In genomic region chr16:33751152-33751551, GRCm38 (mm10) we compare ENCODE assay signal across 9 mouse cellular contexts. TPM values are rescaled to one million over a fixed set of nuclear protein-coding genes. Genes with fewer than 3 reads are reported as not detected.
DNase-seq lines count a peak whose midpoint lies in the region; ATAC-seq and TF ChIP-seq lines count a peak whose summit lies in the region.
"Had no signal": no experiment of that assay in that cellular context is flagged by ENCODE, and none has a peak within 500 bp of the region (broad histone marks: within the 10 kb centered on the region; RNA-seq: fewer than 3 reads in every experiment).

No protein-coding gene starts in this region.

- no peaks in the 10 kb centered on the region for H3K27me3 ChIP-seq in kidney, embryonic 15.5 days
- no peaks in the 10 kb centered on the region for H3K27me3 ChIP-seq in limb, embryonic 15.5 days
- H3K27me3 ChIP-seq in stomach, embryonic 15.5 days (replicated peaks): no peaks in the 10 kb centered on the region
- H3K27me3 ChIP-seq in hindbrain, embryonic 16.5 days (replicated peaks; ENCODE audit: control insufficient read depth, insufficient read depth, low read length): no peaks in the 10 kb centered on the region
- H3K27me3 ChIP-seq: Patski had no signal

- H3K9ac ChIP-seq in kidney, embryonic 15.5 days: no peak overlapping the region
- H3K9ac ChIP-seq in limb, embryonic 15.5 days: no peak overlapping the region
- no peak overlapping the region for H3K9ac ChIP-seq in stomach, embryonic 15.5 days
- H3K9ac ChIP-seq in hindbrain, embryonic 16.5 days (ENCODE audit: low read depth, low read length): no peak overlapping the region

- no peaks in the 10 kb centered on the region for H3K9me3 ChIP-seq in kidney, embryonic 15.5 days (replicated peaks)
- no peaks in the 10 kb centered on the region for H3K9me3 ChIP-seq in limb, embryonic 15.5 days
- no peaks in the 10 kb centered on the region for H3K9me3 ChIP-seq in stomach, embryonic 15.5 days
- no peaks in the 10 kb centered on the region for H3K9me3 ChIP-seq in hindbrain, embryonic 16.5 days (ENCODE audit: control insufficient read depth, low read length)

- H3K27ac ChIP-seq in kidney, embryonic 15.5 days: no peak overlapping the region
- H3K27ac ChIP-seq in bone marrow macrophage, adult 2 months (ENCODE audit: insufficient read depth, low read depth, low read length): peak overlapping the region; percentile 79
- H3K27ac ChIP-seq in limb, embryonic 15.5 days: no peak overlapping the region
- H3K27ac ChIP-seq in stomach, embryonic 15.5 days: no peak overlapping the region
- no peak overlapping the region for H3K27ac ChIP-seq in hindbrain, embryonic 16.5 days (ENCODE audit: low read depth, low read length)

- H3K36me3 ChIP-seq in kidney, embryonic 15.5 days: peaks cover 27% of the 10 kb centered on the region
- H3K36me3 ChIP-seq in limb, embryonic 15.5 days: peaks cover 7% of the 10 kb centered on the region; the same call in 1 of the 2 replicates
- H3K36me3 ChIP-seq in stomach, embryonic 15.5 days: 0 out of 2 replicates have a peak, but pooled peaks cover 7% of the 10 kb centered on the region
- H3K36me3 ChIP-seq in hindbrain, embryonic 16.5 days (ENCODE audit: control insufficient read depth, insufficient read depth, low read length): no peaks in the 10 kb centered on the region

- ATAC-seq in kidney, embryonic 15.5 days (replicated peaks; ENCODE audit: low FRiP score): no peak
- no peak for ATAC-seq in limb, embryonic 15.5 days (ENCODE audit: insufficient number of reproducible peaks, low FRiP score, low TSS enrichment, low read depth)
- ATAC-seq in stomach, embryonic 15.5 days (ENCODE audit: insufficient read depth, low FRiP score, low read depth): no peak
- no peak for ATAC-seq in hindbrain, embryonic 16.5 days
- ATAC-seq: Patski had no signal

- H3K4me3 ChIP-seq in kidney, embryonic 15.5 days (replicated peaks): peak overlapping the region; percentile 8; the same call in 1 of the 2 replicates
- peak overlapping the region; percentile 23 for H3K4me3 ChIP-seq in bone marrow macrophage, adult 2 months (ENCODE audit: insufficient read depth, low read length)
- peak overlapping the region; percentile 2; the same call in 1 of the 2 replicates for H3K4me3 ChIP-seq in limb, embryonic 15.5 days
- peak overlapping the region; percentile 26 for H3K4me3 ChIP-seq in stomach, embryonic 15.5 days (replicated peaks)
- H3K4me3 ChIP-seq in hindbrain, embryonic 16.5 days (ENCODE audit: low read length): no peak overlapping the region

- no peaks in the 10 kb centered on the region for H3K4me1 ChIP-seq in kidney, embryonic 15.5 days
- peaks cover 8% of the 10 kb centered on the region for H3K4me1 ChIP-seq in bone marrow macrophage, adult 2 months (ENCODE audit: control insufficient read depth, insufficient read depth, low read length)
- no peaks in the 10 kb centered on the region for H3K4me1 ChIP-seq in limb, embryonic 15.5 days
- H3K4me1 ChIP-seq in stomach, embryonic 15.5 days: no peaks in the 10 kb centered on the region
- no peaks in the 10 kb centered on the region for H3K4me1 ChIP-seq in hindbrain, embryonic 16.5 days (ENCODE audit: control insufficient read depth, insufficient read depth, low read depth, low read length)

- DNase-seq in kidney, postnatal 4 days: no peak
- no peak for DNase-seq in adrenal gland, postnatal 25 days
- no peak for DNase-seq in right cerebral cortex, postnatal 10 days (ENCODE audit: low spot score in 2 of 2)

- 32% methylated on average over 13 of the region's 13 CpGs for whole genome bisulfite sequencing in kidney, embryonic 15.5 days
- 32% methylated on average over 13 of the region's 13 CpGs for WGBS in limb, embryonic 15.5 days
- 30% methylated on average over 13 of the region's 13 CpGs for WGBS in stomach, embryonic 15.5 days
- WGBS in hindbrain, embryonic 16.5 days: 48% methylated on average over 13 of the region's 13 CpGs

- TF ChIP-seq CTCF in bone marrow macrophage, adult 2 months (IDR thresholded peaks at IDR 0.05; ENCODE audit: low read depth, low read length): no peak

- H3K4me2 ChIP-seq in kidney, embryonic 15.5 days: peak overlapping the region; percentile 43
- H3K4me2 ChIP-seq in limb, embryonic 15.5 days: no peak overlapping the region
- H3K4me2 ChIP-seq in stomach, embryonic 15.5 days: peak overlapping the region; percentile 52
- no peak overlapping the region for H3K4me2 ChIP-seq in hindbrain, embryonic 16.5 days (ENCODE audit: low read length)

- no peak for TF ChIP-seq POLR2A in bone marrow macrophage, adult 2 months (IDR thresholded peaks at IDR 0.05; ENCODE audit: borderline replicate concordance, low read depth, low read length)

RNA-seq across cellular contexts. Expression of gene Muc13, which starts 42.7 kb away (rescaled TPM):
- 0.19 and 1.4 TPM in 2 replicates for polyA plus RNA-seq in kidney, embryonic 15.5 days (2015; fragmentation: Nextera tagmentation; extraction: Ambion mirVana)
- polyA plus RNA-seq in bone marrow macrophage, adult 2 months (2012; ENCODE audit: insufficient read depth, insufficient read length, missing spikeins): not detected in 2 replicates
- polyA plus RNA-seq in limb, embryonic 15.5 days (2015; fragmentation: Nextera tagmentation; extraction: Ambion mirVana): 0.14 TPM in 1 of 2 replicates, not detected in the other
- 42.0 and 60.9 TPM in 2 replicates for polyA plus RNA-seq in stomach, embryonic 15.5 days (2015; fragmentation: Nextera tagmentation; extraction: Ambion mirVana)
- total RNA-seq in adrenal gland, postnatal 25 days (2021): not detected in 2 replicates
- polyA plus RNA-seq in hindbrain, embryonic 16.5 days (2015; fragmentation: Nextera tagmentation; extraction: Ambion mirVana): not detected in 2 replicates
- polyA plus RNA-seq: Patski had no signal

Comparison
In these comparisons a context has a peak if more than half of its experiments do, and no peak if none do; other contexts are left out.
1. H3K4me2 ChIP-seq: peak in kidney, embryonic 15.5 days (single experiment) and stomach, embryonic 15.5 days (single experiment); none in limb, embryonic 15.5 days (single experiment) and hindbrain, embryonic 16.5 days (single experiment).
2. RNA of gene Muc13, which starts 42.7 kb away (polyA plus RNA-seq): 42.0 to 60.9 TPM in stomach, embryonic 15.5 days; 0.19 to 1.4 TPM in kidney, embryonic 15.5 days, 0.14 TPM in limb, embryonic 15.5 days, not detected in bone marrow macrophage, adult 2 months and not detected in hindbrain, embryonic 16.5 days; every median in the first group is over 10 times any median in the second.